Mouse (Mus musculus) right cerebral cortex, adult 2 months (tissue): ENCODE measurements at regions not wholly inside any gene's neighbourhood (a gene's known extent, or its start where the extent isn't known, plus 50 kb on each side); places are given as distances from the start of the nearest gene placed in this dataset.

Source experiments
- DNase-seq, 2 experiments: peaks; one replicate each; pipeline ENCODE4 v3.0.0; 2021 to 2022; ENCODE audit warnings: low spot score in 2 of 2

DNA sequence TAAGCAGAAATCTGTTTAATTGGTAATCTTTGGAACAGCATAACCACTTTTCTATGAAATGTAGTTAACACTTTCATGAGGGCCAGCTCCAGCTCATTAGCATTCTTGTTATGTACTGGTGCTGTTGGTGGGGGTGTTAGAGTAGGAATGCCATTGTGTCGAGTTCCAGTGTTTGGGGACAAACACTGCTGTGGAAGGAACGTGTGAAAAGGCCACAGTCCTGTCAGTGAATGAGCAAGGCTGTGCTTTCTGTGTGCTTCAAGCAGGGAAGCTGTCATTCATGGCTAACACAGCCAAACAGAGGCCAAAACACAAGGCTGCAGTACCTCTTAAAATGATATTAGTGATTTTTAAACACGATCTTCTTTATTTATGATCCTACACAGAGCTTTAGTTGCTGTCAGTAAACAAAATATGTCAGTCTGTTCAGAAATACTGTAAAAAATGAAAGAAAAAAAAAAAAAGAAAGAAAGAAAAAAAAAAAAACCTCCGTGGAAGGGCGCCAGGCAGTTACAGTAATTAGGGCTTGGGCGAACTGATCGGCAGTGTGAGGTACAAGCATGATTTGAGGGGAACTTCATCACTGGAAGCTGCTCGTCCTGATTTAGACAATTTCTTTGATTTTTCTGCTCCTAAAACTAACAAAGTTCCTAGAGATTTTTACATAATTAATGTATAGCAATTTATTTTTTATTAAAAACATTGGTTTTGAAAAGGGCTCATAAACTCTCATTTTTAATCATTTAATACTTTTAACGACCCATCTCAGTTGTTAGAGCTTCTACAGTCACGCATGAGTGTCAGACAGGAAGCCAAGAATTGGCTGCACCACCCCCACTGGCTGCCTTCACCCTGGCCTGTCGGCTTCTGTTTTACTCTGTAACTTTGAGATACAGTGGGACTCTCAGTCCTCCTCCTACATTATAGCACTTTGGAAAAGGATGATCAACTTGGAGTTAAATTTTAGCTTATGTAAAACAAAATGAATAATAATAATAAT, 80.8 kb upstream of the Dnajc24 start:
- DNase-seq: no peak

GRCm38 (mm10) chr2:106083001-106083400, 79.7 kb upstream of the Dnajc24 start:
- DNase-seq: no peak

- DNase-seq: peak; percentile 69 to 77
Observed at GRCm38 (mm10) chr2:106081951-106082350, 78.6 kb upstream of the Dnajc24 start.

DNA sequence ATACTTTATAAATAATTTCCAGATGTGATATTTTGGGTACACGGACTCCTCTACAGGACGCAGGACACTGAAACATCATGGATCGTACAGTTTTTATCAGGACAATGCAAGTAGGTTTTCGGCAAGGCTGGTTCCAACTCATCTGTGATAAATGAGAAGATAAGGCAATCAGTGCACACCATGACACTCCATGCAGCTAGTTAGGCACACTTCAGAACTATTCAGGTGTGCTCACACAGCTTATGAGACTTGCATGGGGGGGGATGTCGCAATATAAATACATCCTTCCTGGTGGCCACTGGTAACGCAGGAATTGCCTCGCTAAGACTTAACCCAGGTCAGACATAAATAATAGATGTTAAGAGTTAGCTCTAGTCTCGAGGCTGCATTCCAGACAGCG, 77.3 kb upstream of the Dnajc24 start:
- no peak for DNase-seq

DNA sequence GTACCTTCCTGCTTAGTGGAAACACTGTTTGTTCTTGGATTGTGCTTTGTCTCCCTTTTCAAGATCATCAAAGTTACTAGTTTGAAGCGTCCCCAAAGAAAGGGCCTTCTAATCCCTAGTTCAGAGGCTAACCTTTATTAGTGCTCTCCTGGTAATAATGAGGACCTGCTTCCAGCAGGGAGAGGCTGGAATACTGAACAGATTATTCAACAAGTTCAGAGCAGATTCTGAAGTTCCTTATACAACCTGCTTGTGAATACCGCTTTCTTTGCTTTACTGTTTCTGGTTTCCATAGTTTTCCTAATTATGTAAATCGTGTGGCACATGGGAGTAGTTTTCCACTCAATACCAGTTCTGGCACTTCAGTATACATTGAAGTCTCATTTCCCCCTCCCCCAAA, 75.2 kb upstream of the Dnajc24 start:
- DNase-seq: no peak

- DNase-seq: no peak
Observed at GRCm38 (mm10) chr2:106074441-106074840, 71.1 kb upstream of the Dnajc24 start.

DNA sequence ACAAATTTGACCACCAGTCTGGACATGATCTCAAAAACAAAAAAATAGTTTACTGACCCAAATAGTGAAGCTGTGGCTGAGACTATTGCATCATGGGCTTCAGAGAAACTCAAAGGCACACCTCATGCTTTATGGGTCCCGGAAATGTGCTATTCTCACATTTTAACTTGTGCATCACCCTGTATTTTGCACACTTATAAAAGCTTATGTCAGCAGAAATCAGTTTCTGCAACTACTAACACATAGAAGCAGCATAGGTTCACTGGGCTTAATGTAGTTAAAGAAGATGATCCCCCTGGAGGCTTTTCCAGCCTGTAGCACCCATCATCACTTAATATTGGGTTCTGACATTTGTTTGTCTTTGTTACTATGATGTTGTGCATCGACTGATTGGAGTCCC, 61.0 kb upstream of the Dnajc24 start:
- DNase-seq: no peak
